Mouse (Mus musculus): ENCODE data around the gene Gm3020. TPM values are rescaled to one million over a fixed set of nuclear protein-coding genes. Genes with fewer than 3 reads are reported as not detected.
"Not testable (repeated sequence)": the region's sequence is repeated elsewhere in the genome, so short reads cannot be mapped to it uniquely, and the experiment has no call there.

Gene Gm3020
- polyA plus RNA-seq (2015; fragmentation: Nextera tagmentation; extraction: Ambion mirVana) = 17.4 and 20.3 TPM in 2 replicates

DNA sequence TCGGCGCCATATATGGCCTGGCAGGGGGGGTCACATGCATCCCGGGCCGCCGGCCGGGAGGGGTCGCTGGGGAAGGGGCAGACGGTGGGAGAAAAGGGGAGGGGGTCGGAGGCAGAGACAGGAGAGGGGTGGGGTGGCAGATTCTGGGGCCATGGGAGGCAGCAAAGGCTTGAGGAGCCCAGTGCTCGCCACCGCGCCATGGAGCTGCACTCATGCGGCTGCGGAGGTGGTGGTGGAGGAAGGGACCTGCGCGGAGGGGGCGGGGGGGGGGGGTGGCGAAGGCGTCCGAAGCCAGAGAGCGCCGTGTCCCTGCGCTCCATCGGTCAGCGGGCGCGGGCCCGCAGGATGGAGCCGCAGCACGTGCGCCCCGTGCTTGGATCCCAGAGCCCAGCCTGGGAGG, at the start of gene Gm3020:
Gene Gm3020, plus strand, starts transcription at position 301 of the 400 bp plus-strand sequence.
- not testable (repeated sequence) for H3K9me3 ChIP-seq; H3K4me3 ChIP-seq; ATAC-seq (replicated peaks); H3K4me1 ChIP-seq; H3K27ac ChIP-seq; H3K36me3 ChIP-seq (replicated peaks); H3K9ac ChIP-seq; H3K27me3 ChIP-seq (replicated peaks); H3K4me2 ChIP-seq
- WGBS = no CpG with 5 or more reads among the region's 32 CpGs

GRCm38 (mm10) chr14:3634212-3634611, 17.6 kb upstream of the Gm3020 start, which contains the start of gene Gm3012:
Gm3012 (plus strand) TSS chr14:3634512.
- no CpG with 5 or more reads among the region's 2 CpGs for WGBS
- not testable (repeated sequence) for ATAC-seq (replicated peaks); H3K4me3 ChIP-seq; H3K27ac ChIP-seq; H3K4me1 ChIP-seq; H3K9me3 ChIP-seq; H3K36me3 ChIP-seq (replicated peaks); H3K9ac ChIP-seq; H3K4me2 ChIP-seq; H3K27me3 ChIP-seq (replicated peaks)

GRCm38 (mm10) chr14:3688483-3688882, 36.7 kb downstream of the Gm3020 start, which contains the start of gene Gm3043:
Gm3043 (plus strand) TSS chr14:3688783.
- not testable (repeated sequence) for H3K4me3 ChIP-seq; ATAC-seq (replicated peaks)
- no CpG with 5 or more reads among the region's 3 CpGs for WGBS

More at GRCm38 (mm10) chr14:3688483-3688882, 36.7 kb downstream of the Gm3020 start, which contains the start of gene Gm3043:
- not testable (repeated sequence) for H3K27me3 ChIP-seq (replicated peaks); H3K4me1 ChIP-seq; H3K9ac ChIP-seq; H3K4me2 ChIP-seq; H3K27ac ChIP-seq; H3K9me3 ChIP-seq; H3K36me3 ChIP-seq (replicated peaks)

Other genes with a start within 250 kb of the Gm3020 start
- 17.4 and 20.3 TPM in 2 replicates for gene Gm10409, start 239.4 kb upstream of the Gm3020 start, polyA plus RNA-seq (2015; fragmentation: Nextera tagmentation; extraction: Ambion mirVana)
- 8.5 and 9.4 TPM in 2 replicates for gene Gm3005, start 223.9 kb upstream of the Gm3020 start, polyA plus RNA-seq (2015; fragmentation: Nextera tagmentation; extraction: Ambion mirVana)
- not detected in 2 replicates for gene Gm10408, start 202.7 kb upstream of the Gm3020 start, polyA plus RNA-seq (2015; fragmentation: Nextera tagmentation; extraction: Ambion mirVana)
- not detected in 2 replicates for gene Gm3012, start 17.5 kb upstream of the Gm3020 start, polyA plus RNA-seq (2015; fragmentation: Nextera tagmentation; extraction: Ambion mirVana)
- not detected in 2 replicates for gene Gm3043, start 36.8 kb downstream of the Gm3020 start, polyA plus RNA-seq (2015; fragmentation: Nextera tagmentation; extraction: Ambion mirVana)
- 4.3 and 5.2 TPM in 2 replicates for gene Gm3002, start 158.0 kb downstream of the Gm3020 start, polyA plus RNA-seq (2015; fragmentation: Nextera tagmentation; extraction: Ambion mirVana)
- 0.41 TPM in 1 of 2 replicates, not detected in the other for gene Gm3033, start 194.2 kb downstream of the Gm3020 start, polyA plus RNA-seq (2015; fragmentation: Nextera tagmentation; extraction: Ambion mirVana)
- not detected in 2 replicates for gene Gm2916, start 232.1 kb downstream of the Gm3020 start, polyA plus RNA-seq (2015; fragmentation: Nextera tagmentation; extraction: Ambion mirVana)

Measured in midbrain, embryonic 15.5 days (tissue).